ENCODE assay signal across 12 mouse cellular contexts in genomic region chr9:59097564-59097963, GRCm38 (mm10).
DNase-seq lines count a peak whose midpoint lies in the region; ATAC-seq and TF ChIP-seq lines count a peak whose summit lies in the region.
"Had no signal": no experiment of that assay in that cellular context is flagged by ENCODE, and none has a peak within 500 bp of the region (broad histone marks: within the 10 kb centered on the region; RNA-seq: fewer than 3 reads in every experiment).

No protein-coding gene starts in this region.

- H3K27me3 ChIP-seq in limb, embryonic 14.5 days (ENCODE audit: control insufficient read depth, insufficient read depth, low read length): no peaks in the 10 kb centered on the region
- no peaks in the 10 kb centered on the region for H3K27me3 ChIP-seq in intestine, embryonic 15.5 days (replicated peaks)
- H3K27me3 ChIP-seq: embryonic facial prominence, embryonic 15.5 days; heart, embryonic 13.5 days had no signal

- WGBS in limb, embryonic 14.5 days: 34% methylated on average over 4 of the region's 4 CpGs
- 65% methylated on average over 4 of the region's 4 CpGs for WGBS in intestine, embryonic 15.5 days

- H3K4me3 ChIP-seq in left cerebral cortex, adult 2 months: no peak overlapping the region
- no peak overlapping the region for H3K4me3 ChIP-seq in limb, embryonic 14.5 days (replicated peaks; ENCODE audit: low read length)
- H3K4me3 ChIP-seq in intestine, embryonic 15.5 days (replicated peaks): no peak overlapping the region
- H3K4me3 ChIP-seq: embryonic facial prominence, embryonic 15.5 days; heart, embryonic 13.5 days had no signal

- TF ChIP-seq POLR2A in limb, embryonic 14.5 days (IDR thresholded peaks at IDR 0.05; ENCODE audit: borderline replicate concordance, extremely low read depth, insufficient read depth, insufficient read length): no peak

- H3K36me3 ChIP-seq in limb, embryonic 14.5 days (ENCODE audit: control insufficient read depth, insufficient read depth, low read length): no peaks in the 10 kb centered on the region
- H3K36me3 ChIP-seq in intestine, embryonic 15.5 days: no peaks in the 10 kb centered on the region
- H3K36me3 ChIP-seq: embryonic facial prominence, embryonic 15.5 days; heart, embryonic 13.5 days had no signal

- no peak overlapping the region for H3K4me2 ChIP-seq in limb, embryonic 14.5 days (replicated peaks; ENCODE audit: low read depth, low read length, severe bottlenecking)
- no peak overlapping the region for H3K4me2 ChIP-seq in intestine, embryonic 15.5 days (replicated peaks)
- H3K4me2 ChIP-seq: embryonic facial prominence, embryonic 15.5 days; heart, embryonic 13.5 days; liver, embryonic 11.5 days had no signal

- TF ChIP-seq CTCF in left cerebral cortex, adult 2 months (IDR thresholded peaks at IDR 0.05): no peak

- intact Hi-C loops in left cerebral cortex, adult 2 months (cut with DNase I): no loop called here
- intact Hi-C loops in left cerebral cortex, postnatal 10 days (cut with DNase I): no loop called here

- peak; percentile 17 for DNase-seq in cerebellum, adult 11-12 months
- no peak for DNase-seq in cerebellum, adult 11 months
- peak in 1 of 2 experiments; percentile 12 for DNase-seq in left cerebral cortex, adult 2 months (ENCODE audit: extremely low spot score in 1 of 2, low spot score in 2 of 2)
- DNase-seq in left cerebral cortex, postnatal 10 days (ENCODE audit: extremely low spot score in 1 of 2, low spot score in 2 of 2): no peak
- DNase-seq in fibroblast of lung, adult 2 months (ENCODE audit: low read depth): peak; percentile 26
- no peak for DNase-seq in limb, embryonic 14.5 days (ENCODE audit: low spot score)
- DNase-seq in frontal cortex, postnatal 10 days (ENCODE audit: low spot score in 2 of 2): no peak

- no peaks in the 10 kb centered on the region for H3K9me3 ChIP-seq in limb, embryonic 14.5 days (ENCODE audit: control insufficient read depth, low read length)
- no peaks in the 10 kb centered on the region for H3K9me3 ChIP-seq in intestine, embryonic 15.5 days
- H3K9me3 ChIP-seq: embryonic facial prominence, embryonic 15.5 days; heart, embryonic 13.5 days had no signal

- H3K9ac ChIP-seq in limb, embryonic 14.5 days (ENCODE audit: low read depth, low read length, severe bottlenecking): no peak overlapping the region
- H3K9ac ChIP-seq in intestine, embryonic 15.5 days: no peak overlapping the region
- H3K9ac ChIP-seq: embryonic facial prominence, embryonic 15.5 days had no signal

- ATAC-seq in limb, embryonic 14.5 days (ENCODE audit: low FRiP score, low read depth): no peak
- no peak for ATAC-seq in intestine, embryonic 15.5 days
- ATAC-seq: midbrain, embryonic 16.5 days had no signal

- H3K4me1 ChIP-seq in limb, embryonic 14.5 days (ENCODE audit: control insufficient read depth, insufficient read depth, low read length): peaks cover 22% of the 10 kb centered on the region
- 0 out of 2 replicates have a peak, but pooled peaks cover 3% of the 10 kb centered on the region for H3K4me1 ChIP-seq in intestine, embryonic 15.5 days (replicated peaks)

- H3K27ac ChIP-seq in left cerebral cortex, adult 2 months: peak overlapping the region; percentile 45; the same call in 1 of the 2 replicates
- H3K27ac ChIP-seq in limb, embryonic 14.5 days (replicated peaks; ENCODE audit: low read depth, low read length): 0 out of 2 replicates have a peak overlapping the region, but pooled peaks have one; percentile 56
- no peak overlapping the region for H3K27ac ChIP-seq in intestine, embryonic 15.5 days
- H3K27ac ChIP-seq: heart, embryonic 13.5 days had no signal

Comparison
In these comparisons a context has a peak if more than half of its experiments do, and no peak if none do; other contexts are left out.
1. DNase-seq: peak in cerebellum, adult 11-12 months (single experiment) and fibroblast of lung, adult 2 months (single experiment); none in cerebellum, adult 11 months (single experiment), left cerebral cortex, postnatal 10 days (0 of 2), limb, embryonic 14.5 days (single experiment) and frontal cortex, postnatal 10 days (0 of 2).